Mouse (Mus musculus): ENCODE measurements around the gene Zfp953.
A peak's percentile ranks its signal among the peaks of the same experiment; 100 is the strongest.
"Not testable (repeated sequence)": the region's sequence is repeated elsewhere in the genome, so short reads cannot be mapped to it uniquely, and the experiment has no call there.

Zfp953 gene

GRCm38 (mm10) chr13:67360131-67360744 lies at the start of gene Zfp953, which contains the start of gene Gm28044:
Zfp953 (minus strand) TSS chr13:67360605.
Gm28044 (minus strand) TSS chr13:67360536.
- peak; percentile 95 for DNase-seq

- peak; percentile 83 for DNase-seq
Measured at GRCm38 (mm10) chr13:67399183-67399903, 38.9 kb upstream of the Zfp953 start, which contains the start of gene Zfp429. Zfp429 (minus strand) TSS chr13:67399819.

GRCm38 (mm10) chr13:67376255-67376654 lies 15.8 kb upstream of the Zfp953 start:
- not testable (repeated sequence) for DNase-seq

- DNase-seq: peak; percentile 82
Measured at GRCm38 (mm10) chr13:67375050-67375911, 14.9 kb upstream of the Zfp953 start, which contains the start of the genes Gm28041 and Zfp456. Gm28041 (minus strand) TSS chr13:67375733. Zfp456 (minus strand) TSS chr13:67375810.

GRCm38 (mm10) chr13:67351854-67352253 lies 8.6 kb downstream of the Zfp953 start:
- no peak for DNase-seq

GRCm38 (mm10) chr13:67343422-67343821 lies 17.0 kb downstream of the Zfp953 start:
- no peak for DNase-seq

- no peak for DNase-seq
Measured at GRCm38 (mm10) chr13:67332877-67333276, 27.5 kb downstream of the Zfp953 start.

GRCm38 (mm10) chr13:67332019-67332724 lies 28.2 kb downstream of the Zfp953 start, which contains the start of gene Zfp595:
Zfp595 (minus strand) TSS chr13:67332570.
- DNase-seq: peak; percentile 90

- no peak for DNase-seq
Measured at GRCm38 (mm10) chr13:67306718-67307117, 53.7 kb downstream of the Zfp953 start.

- DNase-seq: peak; percentile 92
Measured at GRCm38 (mm10) chr13:67305822-67306672, 54.4 kb downstream of the Zfp953 start, which contains the start of gene Zfp457. Zfp457 (minus strand) TSS chr13:67306485.

All from kidney, adult 18-20 months (tissue).